Mouse (Mus musculus) megakaryocyte, embryonic 14.5 days (primary cell): ENCODE results near the gene Rpap3. TPM values are rescaled to one million over a fixed set of nuclear protein-coding genes. Genes with fewer than 3 reads are reported as not detected.

Source experiments
- H3K27me3 ChIP-seq: replicated peaks from 2 replicates; pipeline ENCODE3; 2012; ENCODE audit warnings: inconsistent platforms
- H3K36me3 ChIP-seq: replicated peaks from 2 replicates; pipeline ENCODE3; 2012; ENCODE audit warnings: low read length, inconsistent platforms, mixed read lengths
- H3K4me1 ChIP-seq: 2 replicates; pipeline ENCODE4 v1.6.1; 2012; ENCODE audit warnings: inconsistent platforms
- H3K4me3 ChIP-seq: replicated peaks from 2 replicates; pipeline ENCODE3; 2012; ENCODE audit warnings: moderate library complexity, mild to moderate bottlenecking, inconsistent platforms
- H3K9me3 ChIP-seq: 2 replicates; pipeline ENCODE4 v1.6.1; 2012; ENCODE audit warnings: inconsistent platforms
- FLI1 ChIP-seq: IDR thresholded peaks from 2 replicates; pipeline ENCODE4 v1.6.1; 2012; ENCODE audit warnings: low read length, inconsistent platforms, mixed read lengths
- GATA1 ChIP-seq: IDR thresholded peaks from 3 replicates; pipeline ENCODE4 v1.6.1; 2012; ENCODE audit warnings: mixed read lengths, low read length, inconsistent platforms, borderline replicate concordance
- polyA plus RNA-seq: library from polyadenylated mRNA; stranded (reverse); fragments of >175 nt; gene quantifications from 2 replicates; pipeline ENCODE4 v1.2.3, GENCODE M21; 2012; ENCODE audit warnings: low replicate concordance; ENCODE audit not compliant: insufficient read depth

The Rpap3 gene
- polyA plus RNA-seq, 1 experiment, result 8.6 TPM

DNA sequence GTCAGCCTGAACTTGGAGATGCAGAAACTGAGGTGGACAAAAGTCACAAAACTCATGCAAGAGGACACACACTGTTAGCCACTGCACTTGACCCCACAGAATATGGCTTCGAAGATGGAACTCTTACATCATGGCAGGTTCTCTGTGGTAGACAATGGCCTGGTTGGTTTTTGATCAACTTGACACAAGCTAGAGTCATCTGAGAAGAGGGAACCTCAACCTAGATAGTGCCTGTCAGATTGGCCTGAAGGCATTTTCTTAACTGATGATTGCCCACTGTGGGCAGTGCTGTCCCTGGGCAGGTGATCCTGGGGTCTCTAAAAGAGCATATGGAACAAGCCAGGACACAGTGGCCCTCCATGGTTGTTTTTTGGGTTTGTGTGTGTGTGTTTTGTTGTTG lies 10.1 kb upstream of the Rpap3 start:
- H3K9me3 ChIP-seq, result no peaks in the 10 kb centered on the region
- TF ChIP-seq FLI1 (no peak), GATA1 (no peak)
- no peaks in the 10 kb centered on the region for H3K36me3 ChIP-seq
- peaks cover 12% of the 10 kb centered on the region for H3K4me1 ChIP-seq
- peaks cover 60% of the 10 kb centered on the region for H3K27me3 ChIP-seq
- H3K4me3 ChIP-seq, result no peak overlapping the region

DNA sequence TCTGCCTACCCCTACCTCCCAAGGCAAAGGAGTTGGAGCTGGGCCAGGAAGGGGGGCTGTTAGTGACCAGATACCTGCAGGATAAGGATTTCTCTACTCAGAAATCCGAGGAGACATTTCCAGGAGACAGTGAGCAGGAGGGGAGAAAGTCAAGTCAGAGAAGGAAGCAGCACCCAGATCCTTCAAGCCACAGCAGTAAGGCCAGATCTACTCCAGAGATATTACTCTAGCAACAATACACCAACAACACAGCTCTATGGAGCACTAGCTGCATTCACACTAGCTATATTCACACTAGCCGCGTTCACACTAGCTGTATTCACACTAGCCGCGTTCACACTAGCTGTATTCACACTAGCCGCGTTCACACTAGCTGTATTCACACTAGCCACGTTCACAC lies 9.5 kb upstream of the Rpap3 start:
- H3K27me3 ChIP-seq, result peaks cover 58% of the 10 kb centered on the region
- no peak overlapping the region for H3K4me3 ChIP-seq
- H3K4me1 ChIP-seq, result peaks cover 12% of the 10 kb centered on the region
- no peaks in the 10 kb centered on the region for H3K36me3 ChIP-seq
- TF ChIP-seq GATA1 (no peak), FLI1 (no peak)
- H3K9me3 ChIP-seq, result no peaks in the 10 kb centered on the region

GRCm38 (mm10) chr15:97712546-97712945 lies 6.9 kb upstream of the Rpap3 start:
- H3K27me3 ChIP-seq, result peaks cover 37% of the 10 kb centered on the region
- no peaks in the 10 kb centered on the region for H3K36me3 ChIP-seq
- no peak for TF ChIP-seq GATA1
- TF ChIP-seq FLI1, result no peak

DNA sequence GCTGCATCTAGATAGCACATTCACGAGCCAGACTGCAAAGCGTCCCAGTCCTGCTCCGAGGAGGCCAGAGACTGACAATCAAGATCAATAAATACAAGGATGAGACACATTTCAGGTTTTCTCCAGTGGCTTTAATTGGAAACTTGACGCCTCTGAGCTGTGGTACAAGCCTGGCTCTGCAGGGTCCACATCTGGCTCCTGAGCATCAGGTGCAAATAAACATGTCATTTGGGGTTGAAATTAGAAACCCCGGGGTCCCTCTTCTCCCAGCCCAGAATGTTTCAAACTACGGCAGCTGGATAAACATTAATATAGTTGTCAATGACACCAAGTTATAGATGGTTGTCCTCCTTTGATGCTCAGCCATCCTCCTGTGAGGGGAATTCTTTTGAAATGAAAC lies 5.3 kb upstream of the Rpap3 start:
- Histone ChIP-seq H3K27me3 (peaks cover 35% of the 10 kb centered on the region), H3K4me1 (peaks cover 18% of the 10 kb centered on the region), H3K36me3 (no peaks in the 10 kb centered on the region), H3K9me3 (no peaks in the 10 kb centered on the region), H3K4me3 (no peak overlapping the region)
- TF ChIP-seq FLI1, result no peak
- no peak for TF ChIP-seq GATA1

More at GRCm38 (mm10) chr15:97712546-97712945, 6.9 kb upstream of the Rpap3 start:
- no peaks in the 10 kb centered on the region for H3K9me3 ChIP-seq
- peaks cover 12% of the 10 kb centered on the region for H3K4me1 ChIP-seq
- no peak overlapping the region for H3K4me3 ChIP-seq

- Histone ChIP-seq H3K27me3 (no peaks in the 10 kb centered on the region), H3K36me3 (peaks cover 95% of the 10 kb centered on the region), H3K9me3 (no peaks in the 10 kb centered on the region), H3K4me3 (no peak overlapping the region), H3K4me1 (no peaks in the 10 kb centered on the region)
- TF ChIP-seq FLI1, result no peak
- TF ChIP-seq GATA1, result no peak
These were observed 9.0 kb downstream of the Rpap3 start for GRCm38 (mm10) chr15:97696616-97697015.

- Histone ChIP-seq H3K9me3 (no peaks in the 10 kb centered on the region), H3K36me3 (peaks cover 87% of the 10 kb centered on the region), H3K4me3 (no peak overlapping the region), H3K4me1 (no peaks in the 10 kb centered on the region), H3K27me3 (no peaks in the 10 kb centered on the region)
- TF ChIP-seq FLI1, result no peak
- no peak for TF ChIP-seq GATA1
These were observed 12.2 kb downstream of the Rpap3 start for GRCm38 (mm10) chr15:97693411-97693810.

- Histone ChIP-seq H3K4me3 (no peak overlapping the region), H3K9me3 (no peaks in the 10 kb centered on the region), H3K4me1 (peaks cover 15% of the 10 kb centered on the region), H3K36me3 (peaks cover 90% of the 10 kb centered on the region), H3K27me3 (no peaks in the 10 kb centered on the region)
- no peak for TF ChIP-seq GATA1
- no peak for TF ChIP-seq FLI1
These were observed 21.5 kb downstream of the Rpap3 start for GRCm38 (mm10) chr15:97684118-97684517.

- no peaks in the 10 kb centered on the region for H3K27me3 ChIP-seq
- H3K4me3 ChIP-seq, result no peak overlapping the region
- H3K36me3 ChIP-seq, result peaks cover 92% of the 10 kb centered on the region
- H3K4me1 ChIP-seq, result peaks cover 10% of the 10 kb centered on the region
- H3K9me3 ChIP-seq, result no peaks in the 10 kb centered on the region
- no peak for TF ChIP-seq GATA1
These were observed 23.6 kb downstream of the Rpap3 start for GRCm38 (mm10) chr15:97682053-97682452.

DNA sequence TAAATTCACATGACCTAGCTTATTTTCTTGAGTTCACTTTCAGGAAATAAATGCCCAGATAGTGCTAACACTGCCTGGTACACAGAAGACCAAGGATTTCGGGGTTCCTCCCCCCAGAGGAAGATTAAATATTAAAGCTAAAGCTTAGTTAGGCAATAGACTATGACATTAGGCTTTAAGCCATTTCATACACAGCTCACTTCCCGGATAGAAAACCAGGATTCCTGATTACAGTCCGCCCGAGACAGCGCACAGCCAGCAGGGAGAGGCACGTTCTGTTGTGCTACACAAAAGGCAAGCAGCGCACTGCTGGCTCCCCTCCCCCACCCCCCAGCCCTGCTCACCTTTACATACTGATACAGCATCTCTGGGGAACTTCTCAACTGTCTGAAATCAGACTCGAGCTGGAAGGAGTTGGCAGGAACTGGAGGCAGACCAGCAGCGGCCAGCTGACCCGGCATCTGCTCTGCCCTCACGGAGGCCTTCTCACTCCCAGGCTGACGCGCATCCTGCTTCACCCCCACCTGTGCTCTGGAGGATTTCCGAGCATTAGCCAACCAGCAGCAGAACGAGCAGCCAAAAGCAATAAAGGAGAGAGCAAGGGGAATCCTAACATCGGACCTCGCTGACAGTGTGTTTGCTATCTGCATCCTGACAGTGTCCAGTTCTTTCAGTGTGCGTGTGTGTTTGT lies 25.5 kb downstream of the Rpap3 start:
- H3K4me3 ChIP-seq, result no peak overlapping the region
- H3K27me3 ChIP-seq, result no peaks in the 10 kb centered on the region
- peaks cover 4% of the 10 kb centered on the region for H3K4me1 ChIP-seq
- no peaks in the 10 kb centered on the region for H3K9me3 ChIP-seq
- TF ChIP-seq GATA1 (no peak), FLI1 (no peak)
- peaks cover 92% of the 10 kb centered on the region for H3K36me3 ChIP-seq

DNA sequence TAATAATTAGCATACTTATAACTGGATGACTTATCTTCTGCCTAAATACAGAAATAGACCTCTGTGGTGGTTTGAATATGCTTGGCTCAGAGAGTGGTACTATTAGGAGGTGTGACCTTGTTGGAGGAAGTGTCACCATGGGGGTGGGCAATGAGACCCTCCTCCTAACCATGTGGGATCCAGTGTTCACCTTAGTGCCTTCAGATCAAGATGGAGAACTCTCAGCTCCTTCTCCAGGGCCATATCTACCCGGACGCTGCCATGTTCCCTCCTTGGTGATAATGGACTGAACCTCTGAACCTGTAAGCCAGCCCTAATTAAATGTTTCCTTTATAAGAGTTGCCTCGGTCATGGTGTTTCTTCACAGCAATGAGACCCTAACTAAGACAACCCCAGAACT lies 28.3 kb downstream of the Rpap3 start:
- TF ChIP-seq FLI1, result no peak
- no peak for TF ChIP-seq GATA1
- Histone ChIP-seq H3K4me1 (peaks cover 4% of the 10 kb centered on the region), H3K27me3 (no peaks in the 10 kb centered on the region), H3K36me3 (peaks cover 88% of the 10 kb centered on the region), H3K9me3 (peaks cover 3% of the 10 kb centered on the region; the same call in 1 of the 2 replicates), H3K4me3 (no peak overlapping the region)
